Mouse (Mus musculus) ES-Bruce4 (cell line): ENCODE measurements around the gene Sfxn5.

Source experiments
- EP300 ChIP-seq: IDR thresholded peaks from 2 replicates; pipeline ENCODE4 v1.6.1; 2011; ENCODE audit warnings: low read depth, low read length; ENCODE audit not compliant: insufficient read depth
- POLR2A ChIP-seq: IDR thresholded peaks from one replicate; pipeline ENCODE4 v1.8.1; 2011; ENCODE audit warnings: low read length; ENCODE audit not compliant: insufficient read depth

DNA sequence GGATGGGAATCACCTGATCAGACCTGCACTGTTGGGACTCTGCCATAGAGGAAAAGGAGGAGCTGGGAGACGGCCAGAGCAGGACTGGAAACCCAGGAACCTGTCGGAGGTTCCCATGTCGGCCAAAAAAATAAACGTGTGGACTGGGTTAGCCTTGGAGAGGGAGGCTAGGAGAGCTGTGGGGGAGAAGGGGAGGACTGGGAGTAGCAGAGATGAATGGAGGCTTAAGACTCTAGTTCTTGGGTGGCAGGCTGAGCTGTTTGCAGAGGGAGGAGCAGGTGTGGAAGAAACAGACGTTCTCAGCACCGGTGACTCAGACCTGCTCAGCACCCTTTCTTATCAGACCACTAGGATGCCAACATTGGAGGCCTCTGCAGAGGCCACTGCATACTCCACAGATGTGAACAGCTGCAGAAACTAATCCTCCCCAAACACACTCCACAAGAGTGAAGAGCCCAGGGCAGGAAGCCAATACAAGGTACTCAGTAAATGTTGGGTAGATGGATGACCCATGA is 1.9 kb downstream of the Sfxn5 start:
- TF ChIP-seq POLR2A (no peak), EP300 (no peak)
